Mouse (Mus musculus): Measurements from ENCODE around the gene Crybg3. TPM values are rescaled to one million over a fixed set of nuclear protein-coding genes. Genes with fewer than 3 reads are reported as not detected.

The Crybg3 gene
- total and polyA plus RNA-seq, 2 experiments from 2014 or later: 1.4 to 6.5 TPM

- no peak overlapping the region for H3K27ac ChIP-seq
- WGBS: 69% methylated on average over 10 of the region's 10 CpGs
- ATAC-seq: no peak
These were observed 32.9 kb downstream of the Crybg3 start for GRCm38 (mm10) chr16:59567721-59568381.

GRCm38 (mm10) chr16:59566437-59566836 lies 34.3 kb downstream of the Crybg3 start:
- Histone ChIP-seq H3K27ac (no peak overlapping the region), H3K4me3 (ENCODE audit: low read length) (no peak overlapping the region)
- WGBS: 89% methylated on average over 4 of the region's 4 CpGs

More at GRCm38 (mm10) chr16:59567721-59568381, 32.9 kb downstream of the Crybg3 start:
- Histone ChIP-seq H3K4me1 (ENCODE audit: insufficient read depth, low read length) (no peaks in the 10 kb centered on the region), H3K36me3 (ENCODE audit: insufficient read depth, low read length) (no peaks in the 10 kb centered on the region), H3K9me3 (ENCODE audit: low read length) (no peaks in the 10 kb centered on the region), H3K9ac (replicated peaks; ENCODE audit: low read length) (no peak overlapping the region), H3K4me3 (ENCODE audit: low read length) (no peak overlapping the region), H3K27me3 (ENCODE audit: insufficient read depth, low read length) (no peaks in the 10 kb centered on the region), H3K4me2 (ENCODE audit: low read depth, low read length) (no peak overlapping the region)
- no peak for DNase-seq (ENCODE audit: low spot score)
- no peak for TF ChIP-seq CTCF (IDR thresholded peaks at IDR 0.05; ENCODE audit: low read depth)

GRCm38 (mm10) chr16:59565631-59566030 lies 35.1 kb downstream of the Crybg3 start:
- H3K27ac ChIP-seq: no peak overlapping the region
- H3K4me3 ChIP-seq (ENCODE audit: low read length): no peak overlapping the region
- ATAC-seq (no peak), DNase-seq (ENCODE audit: low spot score) (no peak)
- 42% methylated on average over 2 of the region's 2 CpGs for WGBS
- H3K9ac ChIP-seq (replicated peaks; ENCODE audit: low read length): no peak overlapping the region
- no peak overlapping the region for H3K4me2 ChIP-seq (ENCODE audit: low read depth, low read length)
- no peaks in the 10 kb centered on the region for H3K4me1 ChIP-seq (ENCODE audit: insufficient read depth, low read length)
- TF ChIP-seq CTCF (IDR thresholded peaks at IDR 0.05; ENCODE audit: low read depth): no peak
- H3K9me3 ChIP-seq (ENCODE audit: low read length): no peaks in the 10 kb centered on the region
- H3K36me3 ChIP-seq (ENCODE audit: insufficient read depth, low read length): no peaks in the 10 kb centered on the region
- H3K27me3 ChIP-seq (ENCODE audit: insufficient read depth, low read length): no peaks in the 10 kb centered on the region

More at GRCm38 (mm10) chr16:59566437-59566836, 34.3 kb downstream of the Crybg3 start:
- no peaks in the 10 kb centered on the region for H3K9me3 ChIP-seq (ENCODE audit: low read length)
- H3K36me3 ChIP-seq (ENCODE audit: insufficient read depth, low read length): no peaks in the 10 kb centered on the region
- DNase-seq (ENCODE audit: low spot score) (no peak), ATAC-seq (no peak)
- no peak overlapping the region for H3K4me2 ChIP-seq (ENCODE audit: low read depth, low read length)
- H3K9ac ChIP-seq (replicated peaks; ENCODE audit: low read length): no peak overlapping the region
- no peaks in the 10 kb centered on the region for H3K27me3 ChIP-seq (ENCODE audit: insufficient read depth, low read length)
- TF ChIP-seq CTCF (IDR thresholded peaks at IDR 0.05; ENCODE audit: low read depth): no peak
- no peaks in the 10 kb centered on the region for H3K4me1 ChIP-seq (ENCODE audit: insufficient read depth, low read length)

GRCm38 (mm10) chr16:59564025-59564424 lies 36.8 kb downstream of the Crybg3 start:
- Histone ChIP-seq H3K36me3 (ENCODE audit: insufficient read depth, low read length) (no peaks in the 10 kb centered on the region), H3K9me3 (ENCODE audit: low read length) (no peaks in the 10 kb centered on the region), H3K27me3 (ENCODE audit: insufficient read depth, low read length) (no peaks in the 10 kb centered on the region), H3K4me1 (ENCODE audit: insufficient read depth, low read length) (no peaks in the 10 kb centered on the region), H3K4me2 (ENCODE audit: low read depth, low read length) (no peak overlapping the region), H3K4me3 (ENCODE audit: low read length) (no peak overlapping the region), H3K27ac (no peak overlapping the region), H3K9ac (replicated peaks; ENCODE audit: low read length) (no peak overlapping the region)
- no peak for DNase-seq (ENCODE audit: low spot score)
- ATAC-seq: no peak
- 79% methylated on average over 5 of the region's 5 CpGs for WGBS
- TF ChIP-seq CTCF (IDR thresholded peaks at IDR 0.05; ENCODE audit: low read depth): no peak

- Histone ChIP-seq H3K27ac (no peak overlapping the region), H3K9ac (replicated peaks; ENCODE audit: low read length) (no peak overlapping the region), H3K4me1 (ENCODE audit: insufficient read depth, low read length) (no peaks in the 10 kb centered on the region), H3K9me3 (ENCODE audit: low read length) (no peaks in the 10 kb centered on the region), H3K4me3 (ENCODE audit: low read length) (no peak overlapping the region), H3K27me3 (ENCODE audit: insufficient read depth, low read length) (no peaks in the 10 kb centered on the region), H3K4me2 (ENCODE audit: low read depth, low read length) (no peak overlapping the region), H3K36me3 (ENCODE audit: insufficient read depth, low read length) (no peaks in the 10 kb centered on the region)
- DNase-seq (ENCODE audit: low spot score) (no peak), ATAC-seq (no peak)
- no peak for TF ChIP-seq CTCF (IDR thresholded peaks at IDR 0.05; ENCODE audit: low read depth)
- 71% methylated on average over 22 of the region's 22 CpGs for WGBS
These were observed 41.2 kb downstream of the Crybg3 start for GRCm38 (mm10) chr16:59559300-59560200.

- Histone ChIP-seq H3K4me1 (ENCODE audit: insufficient read depth, low read length) (no peaks in the 10 kb centered on the region), H3K4me2 (ENCODE audit: low read depth, low read length) (no peak overlapping the region)
- 94% methylated on average over 10 of the region's 10 CpGs for WGBS
These were observed 41.9 kb downstream of the Crybg3 start for GRCm38 (mm10) chr16:59558916-59559299.

More at GRCm38 (mm10) chr16:59558916-59559299, 41.9 kb downstream of the Crybg3 start:
- no peak for ATAC-seq
- Histone ChIP-seq H3K9ac (replicated peaks; ENCODE audit: low read length) (no peak overlapping the region), H3K27ac (no peak overlapping the region), H3K36me3 (ENCODE audit: insufficient read depth, low read length) (no peaks in the 10 kb centered on the region), H3K27me3 (ENCODE audit: insufficient read depth, low read length) (no peaks in the 10 kb centered on the region), H3K4me3 (ENCODE audit: low read length) (no peak overlapping the region), H3K9me3 (ENCODE audit: low read length) (no peaks in the 10 kb centered on the region)
- DNase-seq (ENCODE audit: low spot score): no peak
- no peak for TF ChIP-seq CTCF (IDR thresholded peaks at IDR 0.05; ENCODE audit: low read depth)
